Mouse (Mus musculus) stomach, postnatal 0 days (tissue): ENCODE data around the gene Strip1.

Experiments used
- CTCF ChIP-seq: IDR thresholded peaks from 2 replicates; pipeline ENCODE4 v1.5.1; 2016; ENCODE audit warnings: antibody characterized with exemption, low read depth, mild to moderate bottlenecking, moderate library complexity
- EP300 ChIP-seq: optimal IDR thresholded peaks from 2 replicates; pipeline ENCODE3; 2016; ENCODE audit warnings: antibody characterized with exemption

DNA sequence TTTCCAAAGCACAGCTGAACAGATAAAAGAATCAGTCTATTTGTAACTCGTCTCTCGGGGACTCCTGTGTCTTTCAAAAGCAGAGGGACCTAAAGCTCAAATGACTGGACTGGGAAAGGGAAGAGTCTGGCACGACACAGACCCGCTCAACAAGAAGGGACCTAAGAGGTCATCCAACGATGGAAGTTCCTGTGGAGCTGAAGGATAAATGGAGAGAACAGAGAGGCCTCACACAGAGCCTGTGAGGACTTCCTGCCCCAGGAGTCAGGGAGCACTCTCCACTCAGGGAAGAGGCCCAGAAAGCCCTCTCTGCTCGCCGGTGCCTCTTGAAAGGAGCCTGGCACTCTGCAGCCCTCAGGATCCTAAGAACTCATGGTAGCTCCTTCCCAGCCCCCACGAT, 4.3 kb upstream of the Strip1 start:
- TF ChIP-seq CTCF: no peak
- no peak for TF ChIP-seq EP300
